Mouse (Mus musculus) lung, postnatal 0 days (tissue): ENCODE measurements around the gene Ap5z1. TPM values are rescaled to one million over a fixed set of nuclear protein-coding genes. Genes with fewer than 3 reads are reported as not detected.

Experiments used
- ATAC-seq: fragments of 200-750 bp; cut with Nextera tagmentation; 2 replicates; pipeline ENCODE4 v1.8.0; 2017; ENCODE audit warnings: moderate library complexity
- DNase-seq: peaks from one replicate; pipeline ENCODE4 v3.0.0-alpha.2; 2016; ENCODE audit warnings: low spot score
- H3K27ac ChIP-seq: fragments of 300-500 bp; sonication (generic); 2 replicates; pipeline ENCODE4 v1.5.1; 2014; ENCODE audit warnings: antibody characterized with exemption, mild to moderate bottlenecking, low read length, mixed read lengths
- H3K27me3 ChIP-seq: fragments of 300-500 bp; sonication (generic); replicated peaks from 2 replicates; pipeline ENCODE4 v1.6.1; 2014; ENCODE audit warnings: low read length, mixed read lengths; ENCODE audit not compliant: insufficient read depth
- H3K36me3 ChIP-seq: fragments of 300-500 bp; sonication (generic); 2 replicates; pipeline ENCODE4 v1.6.1; 2014; ENCODE audit warnings: low read length, mixed read lengths; ENCODE audit not compliant: insufficient read depth
- H3K4me1 ChIP-seq: fragments of 300-500 bp; sonication (generic); 2 replicates; pipeline ENCODE4 v1.6.1; 2014; ENCODE audit warnings: antibody characterized with exemption, low read depth, low read length, mixed read lengths; ENCODE audit not compliant: insufficient read depth
- H3K4me2 ChIP-seq: fragments of 300-500 bp; sonication (generic); replicated peaks from 2 replicates; pipeline ENCODE4 v1.6.1; 2014; ENCODE audit warnings: low read depth, mild to moderate bottlenecking, low read length, moderate library complexity, mixed read lengths
- H3K4me3 ChIP-seq: fragments of 300-500 bp; sonication (generic); 2 replicates; pipeline ENCODE4 v1.5.1; 2014; ENCODE audit warnings: low read depth, low read length
- H3K9ac ChIP-seq: fragments of 300-500 bp; sonication (generic); replicated peaks from 2 replicates; pipeline ENCODE4 v1.6.1; 2014; ENCODE audit warnings: low read depth, mild to moderate bottlenecking
- H3K9me3 ChIP-seq: fragments of 300-500 bp; sonication (generic); 2 replicates; pipeline ENCODE4 v1.6.1; 2016; ENCODE audit warnings: low read length, mixed read lengths
- CTCF ChIP-seq: IDR thresholded peaks from 2 replicates; pipeline ENCODE4 v1.5.1; 2016; ENCODE audit warnings: antibody characterized with exemption, mild to moderate bottlenecking
- EP300 ChIP-seq: IDR thresholded peaks from 2 replicates; pipeline ENCODE4 v1.6.1; 2016; ENCODE audit warnings: antibody characterized with exemption, mild to moderate bottlenecking, control low read depth
- WGBS: fragments of 180-500 bp; shearing (Covaris S2); extraction: QIAGEN DNeasy Blood & Tissue Kit; methylation state at CpG from one replicate; pipeline ENCODE4 v1.1.7; 2014; 5-methylcytosine and 5-hydroxymethylcytosine counted together
- polyA plus RNA-seq: library from polyadenylated mRNA; unstranded; fragments of >200 nt; fragmentation: Nextera tagmentation; extraction: Ambion mirVana; gene quantifications from 2 replicates; pipeline ENCODE4 v1.2.1, GENCODE M21; 2015

Ap5z1 gene
- polyA plus RNA-seq, 1 experiment from 2014 or later, result 6.2 TPM

GRCm38 (mm10) chr5:142458791-142459557 is 4.8 kb upstream of the Ap5z1 start:
- Histone ChIP-seq H3K9ac (no peak overlapping the region), H3K4me2 (no peak overlapping the region), H3K27me3 (no peaks in the 10 kb centered on the region), H3K4me3 (no peak overlapping the region), H3K9me3 (no peaks in the 10 kb centered on the region), H3K27ac (no peak overlapping the region), H3K4me1 (no peaks in the 10 kb centered on the region), H3K36me3 (peaks cover 27% of the 10 kb centered on the region)
- WGBS, result 83% methylated on average over 17 of the region's 17 CpGs
- no peak for ATAC-seq
- no peak for TF ChIP-seq CTCF
- TF ChIP-seq EP300, result no peak
- DNase-seq, result peak; percentile 42

GRCm38 (mm10) chr5:142459834-142460233 is 3.9 kb upstream of the Ap5z1 start:
- Histone ChIP-seq H3K36me3 (peaks cover 20% of the 10 kb centered on the region), H3K9me3 (no peaks in the 10 kb centered on the region), H3K27me3 (no peaks in the 10 kb centered on the region), H3K9ac (no peak overlapping the region), H3K4me1 (peaks cover 4% of the 10 kb centered on the region; the same call in 1 of the 2 replicates), H3K4me2 (no peak overlapping the region), H3K4me3 (no peak overlapping the region), H3K27ac (no peak overlapping the region)
- no peak for ATAC-seq
- TF ChIP-seq CTCF (no peak), EP300 (no peak)
- no peak for DNase-seq
- 70% methylated on average over 5 of the region's 5 CpGs for WGBS

- 94% methylated on average over 7 of the region's 7 CpGs for WGBS
- no peak overlapping the region for H3K9ac ChIP-seq
Observed at GRCm38 (mm10) chr5:142461942-142462640, 1.7 kb upstream of the Ap5z1 start.

GRCm38 (mm10) chr5:142462641-142462948 is 1.1 kb upstream of the Ap5z1 start:
- Histone ChIP-seq H3K27ac (no peak overlapping the region), H3K4me3 (no peak overlapping the region), H3K27me3 (no peaks in the 10 kb centered on the region), H3K36me3 (0 out of 2 replicates have a peak, but pooled peaks cover 13% of the 10 kb centered on the region), H3K9ac (no peak overlapping the region), H3K4me1 (peaks cover 5% of the 10 kb centered on the region; the same call in 1 of the 2 replicates), H3K4me2 (no peak overlapping the region), H3K9me3 (no peaks in the 10 kb centered on the region)
- 89% methylated on average over 2 of the region's 2 CpGs for WGBS
- ATAC-seq (no peak), DNase-seq (no peak)
- TF ChIP-seq CTCF (no peak), EP300 (no peak)

More at GRCm38 (mm10) chr5:142461942-142462640, 1.7 kb upstream of the Ap5z1 start:
- no peak overlapping the region for H3K4me3 ChIP-seq
- no peak for TF ChIP-seq EP300
- no peak overlapping the region for H3K27ac ChIP-seq
- H3K36me3 ChIP-seq, result 0 out of 2 replicates have a peak, but pooled peaks cover 8% of the 10 kb centered on the region
- H3K9me3 ChIP-seq, result no peaks in the 10 kb centered on the region
- ATAC-seq (no peak), DNase-seq (no peak)
- no peak overlapping the region for H3K4me2 ChIP-seq
- H3K27me3 ChIP-seq, result no peaks in the 10 kb centered on the region
- peaks cover 5% of the 10 kb centered on the region; the same call in 1 of the 2 replicates for H3K4me1 ChIP-seq

- Histone ChIP-seq H3K4me2 (peak overlapping the region; percentile 93; the same call in 1 of the 2 replicates), H3K36me3 (0 out of 2 replicates have a peak, but pooled peaks cover 15% of the 10 kb centered on the region), H3K9ac (no peak overlapping the region), H3K9me3 (no peaks in the 10 kb centered on the region), H3K27ac (peak overlapping the region; percentile 83), H3K4me1 (peaks cover 5% of the 10 kb centered on the region; the same call in 1 of the 2 replicates), H3K4me3 (peak overlapping the region; percentile 85; the same call in 1 of the 2 replicates), H3K27me3 (no peaks in the 10 kb centered on the region)
- DNase-seq (no peak), ATAC-seq (no peak)
- 84% methylated on average over 6 of the region's 6 CpGs for WGBS
- TF ChIP-seq EP300 (no peak), CTCF (no peak)
Observed at GRCm38 (mm10) chr5:142463011-142463410, 733 bp upstream of the Ap5z1 start.

GRCm38 (mm10) chr5:142468375-142468774 is 4.6 kb downstream of the Ap5z1 start:
- H3K4me3 ChIP-seq, result no peak overlapping the region
- no peaks in the 10 kb centered on the region for H3K27me3 ChIP-seq
- ATAC-seq (no peak), DNase-seq (no peak)
- no peak for TF ChIP-seq EP300
- TF ChIP-seq CTCF, result no peak
- H3K27ac ChIP-seq, result no peak overlapping the region
- H3K36me3 ChIP-seq, result peaks cover 20% of the 10 kb centered on the region; the same call in 1 of the 2 replicates
- no peaks in the 10 kb centered on the region for H3K9me3 ChIP-seq
- H3K4me2 ChIP-seq, result no peak overlapping the region
- 94% methylated on average over 13 of the region's 13 CpGs for WGBS
- no peak overlapping the region for H3K9ac ChIP-seq
- H3K4me1 ChIP-seq, result peaks cover 5% of the 10 kb centered on the region; the same call in 1 of the 2 replicates
